Mouse (Mus musculus) testis, postnatal 14 days (tissue): Measurements from ENCODE around the gene Gm42906.

Source experiments
- DNase-seq: peaks from one replicate; pipeline ENCODE4 v3.0.0; 2021; ENCODE audit warnings: low spot score

Gene Gm42906

GRCm38 (mm10) chr5:151108955-151109354, 319.0 kb downstream of the Gm42906 start:
- DNase-seq: no peak

- no peak for DNase-seq
Measured at GRCm38 (mm10) chr5:151108291-151108897, 319.6 kb downstream of the Gm42906 start.

GRCm38 (mm10) chr5:151106841-151107240, 321.1 kb downstream of the Gm42906 start:
- DNase-seq: no peak

- no peak for DNase-seq
Measured at GRCm38 (mm10) chr5:151105054-151105971, 322.6 kb downstream of the Gm42906 start.

GRCm38 (mm10) chr5:151104354-151105053, 323.5 kb downstream of the Gm42906 start:
- no peak for DNase-seq

GRCm38 (mm10) chr5:151103284-151103683, 324.7 kb downstream of the Gm42906 start:
- DNase-seq: no peak

- DNase-seq: no peak
Measured at GRCm38 (mm10) chr5:151102262-151102661, 325.7 kb downstream of the Gm42906 start.

- no peak for DNase-seq
Measured at GRCm38 (mm10) chr5:151096012-151096411, 332.0 kb downstream of the Gm42906 start.

- no peak for DNase-seq
Measured at GRCm38 (mm10) chr5:151092886-151093665, 334.9 kb downstream of the Gm42906 start.

- no peak for DNase-seq
Measured at GRCm38 (mm10) chr5:151090996-151091395, 337.0 kb downstream of the Gm42906 start.

GRCm38 (mm10) chr5:151089201-151089600, 338.8 kb downstream of the Gm42906 start:
- no peak for DNase-seq

GRCm38 (mm10) chr5:151086425-151087202, 341.3 kb downstream of the Gm42906 start:
- no peak for DNase-seq

- no peak for DNase-seq
Measured at GRCm38 (mm10) chr5:151085749-151086148, 342.2 kb downstream of the Gm42906 start.

- no peak for DNase-seq
Measured at GRCm38 (mm10) chr5:151080276-151080675, 347.7 kb downstream of the Gm42906 start.

GRCm38 (mm10) chr5:151077953-151078352, 350.0 kb downstream of the Gm42906 start:
- DNase-seq: no peak

GRCm38 (mm10) chr5:151076917-151077316, 351.0 kb downstream of the Gm42906 start:
- no peak for DNase-seq

- DNase-seq: no peak
Measured at GRCm38 (mm10) chr5:151074282-151074681, 353.7 kb downstream of the Gm42906 start.

- no peak for DNase-seq
Measured at GRCm38 (mm10) chr5:151071430-151071829, 356.5 kb downstream of the Gm42906 start.

- no peak for DNase-seq
Measured at GRCm38 (mm10) chr5:151070896-151071295, 357.1 kb downstream of the Gm42906 start.

- no peak for DNase-seq
Measured at GRCm38 (mm10) chr5:151069569-151069968, 358.4 kb downstream of the Gm42906 start.

- no peak for DNase-seq
Measured at GRCm38 (mm10) chr5:151066016-151066415, 361.9 kb downstream of the Gm42906 start.
